ENCODE assay signal across 7 mouse cellular contexts in the genomic region with DNA sequence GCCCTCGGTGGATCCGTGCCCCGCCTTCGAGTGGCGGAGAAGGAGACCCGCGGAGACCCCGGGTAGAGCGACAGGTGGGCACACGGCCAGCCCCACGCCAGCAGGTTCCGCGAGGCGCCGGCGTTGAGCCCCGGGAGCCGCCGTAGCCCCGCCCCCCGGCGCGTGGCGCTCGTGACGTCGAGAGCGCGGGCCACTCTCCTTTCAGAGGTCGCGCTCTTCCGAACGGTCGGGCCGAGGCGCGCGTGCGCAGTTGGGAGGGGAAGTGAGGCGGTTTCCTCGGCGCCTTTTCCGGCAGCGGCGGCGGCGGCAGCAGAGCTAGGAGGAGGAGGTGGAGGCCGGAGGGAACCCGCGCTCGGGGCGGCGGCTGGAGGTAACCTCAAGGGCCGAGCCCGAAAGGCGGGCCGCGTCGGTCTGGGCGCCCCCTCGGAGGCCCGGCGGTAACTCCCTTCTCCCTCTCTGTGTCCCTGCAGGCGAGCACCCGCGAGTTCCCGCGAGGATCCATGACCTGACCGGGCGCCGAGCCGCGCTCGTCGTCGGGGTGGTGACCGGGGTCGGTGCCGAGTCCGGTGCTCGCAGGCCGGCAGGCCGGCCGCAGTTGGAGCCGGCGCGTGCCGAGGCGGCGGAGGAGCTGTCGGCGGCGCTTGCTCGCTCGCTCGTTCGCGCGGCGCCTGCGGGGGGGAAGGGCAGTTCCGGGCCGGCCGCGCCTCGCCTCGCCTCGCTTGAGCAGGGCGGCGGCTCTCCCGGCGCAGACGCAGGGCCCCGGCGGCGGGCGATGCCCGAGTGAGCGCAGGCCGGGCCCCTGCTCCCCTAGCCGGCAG. TPM values are rescaled to one million over a fixed set of nuclear protein-coding genes. Genes with fewer than 3 reads are reported as not detected.
DNase-seq lines count a peak whose midpoint lies in the region; ATAC-seq and TF ChIP-seq lines count a peak whose summit lies in the region.

A gene (plus strand): TSS at position 297 of the 818 bp plus-strand sequence.
A gene (minus strand): TSS at position 605 of the 818 bp plus-strand sequence.

- H3K4me1 ChIP-seq in embryonic facial prominence, embryonic 12.5 days = peaks cover 11% of the 10 kb centered on the region
- peaks cover 12% of the 10 kb centered on the region; the same call in 1 of the 2 replicates for H3K4me1 ChIP-seq in kidney, adult 2 months (ENCODE audit: control insufficient read depth, insufficient read depth, low read length)
- peaks cover 19% of the 10 kb centered on the region for H3K4me1 ChIP-seq in limb, embryonic 12.5 days (replicated peaks)
- peaks cover 31% of the 10 kb centered on the region for H3K4me1 ChIP-seq in midbrain, embryonic 15.5 days
- peaks cover 2% of the 10 kb centered on the region; the same call in 1 of the 2 replicates for H3K4me1 ChIP-seq in spleen, adult 2 months (ENCODE audit: control insufficient read depth, insufficient read depth, insufficient read length)

- under 1% methylated on average over 86 of the region's 121 CpGs for WGBS in embryonic facial prominence, embryonic 12.5 days
- WGBS in kidney, adult 2 months = under 1% methylated on average over 119 of the region's 121 CpGs
- WGBS in limb, embryonic 12.5 days = under 1% methylated on average over 103 of the region's 121 CpGs
- WGBS in midbrain, embryonic 15.5 days = under 1% methylated on average over 96 of the region's 121 CpGs
- under 1% methylated on average over 113 of the region's 121 CpGs for WGBS in spleen, adult 2 months

- DNase-seq in adrenal gland, postnatal 25 days = peak; percentile 100
- DNase-seq in heart, adult 18-20 months = peak; percentile 98 to 99
- DNase-seq in kidney, adult 2 months = peak; percentile 98
- DNase-seq in spleen, adult 2 months (ENCODE audit: low read depth in 1 of 2, low spot score in 2 of 2) = peak; percentile 94 to 99

- peak within 1 kb of the TSS; percentile 99 for H3K9ac ChIP-seq in embryonic facial prominence, embryonic 12.5 days
- peak within 1 kb of the TSS; percentile 98 for H3K9ac ChIP-seq in limb, embryonic 12.5 days (replicated peaks)
- peak within 1 kb of the TSS; percentile 89 for H3K9ac ChIP-seq in midbrain, embryonic 15.5 days

- no peaks in the 10 kb centered on the region for H3K36me3 ChIP-seq in embryonic facial prominence, embryonic 12.5 days
- no peaks in the 10 kb centered on the region for H3K36me3 ChIP-seq in kidney, adult 2 months (ENCODE audit: control insufficient read depth, insufficient read depth, low read length)
- H3K36me3 ChIP-seq in limb, embryonic 12.5 days = peaks cover 15% of the 10 kb centered on the region; the same call in 1 of the 2 replicates
- H3K36me3 ChIP-seq in midbrain, embryonic 15.5 days (replicated peaks) = no peaks in the 10 kb centered on the region
- H3K36me3 ChIP-seq in spleen, adult 2 months (ENCODE audit: control insufficient read depth, insufficient read depth, low read length) = peaks cover 9% of the 10 kb centered on the region

- peak within 1 kb of the TSS; percentile 88 for H3K4me2 ChIP-seq in embryonic facial prominence, embryonic 12.5 days (replicated peaks)
- H3K4me2 ChIP-seq in limb, embryonic 12.5 days = peak within 1 kb of the TSS; percentile 92
- peak within 1 kb of the TSS; percentile 89 for H3K4me2 ChIP-seq in midbrain, embryonic 15.5 days

- TF ChIP-seq CTCF in kidney, adult 2 months (conservative IDR thresholded peaks at IDR 0.05; ENCODE audit: insufficient read depth, insufficient read length, low read depth, low read length) = no peak
- no peak for TF ChIP-seq CTCF in spleen, adult 2 months (IDR thresholded peaks at IDR 0.05; ENCODE audit: extremely low read depth, insufficient read depth, insufficient read length, insufficient replicate concordance)

- H3K27me3 ChIP-seq in embryonic facial prominence, embryonic 12.5 days = no peaks in the 10 kb centered on the region
- no peaks in the 10 kb centered on the region for H3K27me3 ChIP-seq in kidney, adult 2 months (replicated peaks; ENCODE audit: control insufficient read depth, insufficient read depth, low read length)
- no peaks in the 10 kb centered on the region for H3K27me3 ChIP-seq in limb, embryonic 12.5 days
- no peaks in the 10 kb centered on the region for H3K27me3 ChIP-seq in midbrain, embryonic 15.5 days (replicated peaks)
- H3K27me3 ChIP-seq in spleen, adult 2 months (ENCODE audit: control insufficient read depth, insufficient read depth, low read length) = no peaks in the 10 kb centered on the region

- ATAC-seq in embryonic facial prominence, embryonic 12.5 days (ENCODE audit: insufficient number of reproducible peaks, insufficient read depth, low FRiP score, low TSS enrichment) = peak; percentile 89
- ATAC-seq in limb, embryonic 12.5 days (ENCODE audit: insufficient number of reproducible peaks, insufficient read depth, low FRiP score, low TSS enrichment, low read depth) = peak; percentile 89
- ATAC-seq in midbrain, embryonic 15.5 days (replicated peaks) = peak; percentile 95

- peak; percentile 54 for TF ChIP-seq POLR2A in kidney, adult 2 months (IDR thresholded peaks at IDR 0.05; ENCODE audit: low read depth, low read length)
- TF ChIP-seq POLR2A in spleen, adult 2 months (IDR thresholded peaks at IDR 0.05; ENCODE audit: low read depth, low read length) = peak; percentile 80

- H3K9me3 ChIP-seq in embryonic facial prominence, embryonic 12.5 days = no peaks in the 10 kb centered on the region
- no peaks in the 10 kb centered on the region for H3K9me3 ChIP-seq in limb, embryonic 12.5 days
- no peaks in the 10 kb centered on the region for H3K9me3 ChIP-seq in midbrain, embryonic 15.5 days

- H3K4me3 ChIP-seq in embryonic facial prominence, embryonic 12.5 days = peak within 1 kb of the TSS; percentile 98
- H3K4me3 ChIP-seq in kidney, adult 2 months (ENCODE audit: insufficient read depth, low read depth, low read length) = peak within 1 kb of the TSS; percentile 99
- H3K4me3 ChIP-seq in limb, embryonic 12.5 days (replicated peaks) = peak within 1 kb of the TSS; percentile 100
- peak within 1 kb of the TSS; percentile 92 for H3K4me3 ChIP-seq in midbrain, embryonic 15.5 days
- peak within 1 kb of the TSS; percentile 91 for H3K4me3 ChIP-seq in spleen, adult 2 months (ENCODE audit: extremely low read depth, insufficient read depth, insufficient read length)

- peak within 1 kb of the TSS; percentile 95 for H3K27ac ChIP-seq in embryonic facial prominence, embryonic 12.5 days
- H3K27ac ChIP-seq in kidney, adult 2 months (ENCODE audit: insufficient read depth, low read depth, low read length) = peak within 1 kb of the TSS; percentile 99
- peak within 1 kb of the TSS; percentile 95 for H3K27ac ChIP-seq in limb, embryonic 12.5 days
- peak within 1 kb of the TSS; percentile 91 for H3K27ac ChIP-seq in midbrain, embryonic 15.5 days
- peak within 1 kb of the TSS; percentile 99 for H3K27ac ChIP-seq in spleen, adult 2 months (ENCODE audit: insufficient read depth, low read length)

RNA-seq across cellular contexts. Expression of the first gene that starts in this region (rescaled TPM):
- total RNA-seq in adrenal gland, postnatal 25 days (2021) = 112 and 118 TPM in 2 replicates
- polyA plus RNA-seq in embryonic facial prominence, embryonic 12.5 days (2016; fragmentation: Nextera tagmentation; extraction: Ambion mirVana) = 68.5 and 72.2 TPM in 2 replicates
- 10 to 100 TPM; 36.6 to 38.1 TPM for total RNA-seq in heart, adult 18-20 months (2021)
- 90.7 and 95.6 TPM in 2 replicates for polyA plus RNA-seq in kidney, adult 2 months (2012; rRNA removed)
- 65.3 and 66.1 TPM in 2 replicates for polyA plus RNA-seq in limb, embryonic 12.5 days (2016; fragmentation: Nextera tagmentation; extraction: Ambion mirVana)
- polyA plus RNA-seq in midbrain, embryonic 15.5 days (2015; fragmentation: Nextera tagmentation; extraction: Ambion mirVana) = 25.9 and 27.3 TPM in 2 replicates
- 182 and 253 TPM in 2 replicates for polyA plus RNA-seq in spleen, adult 2 months (2012; rRNA removed)

RNA-seq across cellular contexts. Expression of the second gene that starts in this region (rescaled TPM):
- total RNA-seq in adrenal gland, postnatal 25 days (2021) = 1.5 TPM in 1 of 2 replicates, not detected in the other
- polyA plus RNA-seq in embryonic facial prominence, embryonic 12.5 days (2016; fragmentation: Nextera tagmentation; extraction: Ambion mirVana) = 2.4 and 3.7 TPM in 2 replicates
- total RNA-seq in heart, adult 18-20 months (2021) = under 1 TPM; 0.49 to 0.77 TPM
- polyA plus RNA-seq in kidney, adult 2 months (2012; rRNA removed) = 0.94 and 1.4 TPM in 2 replicates
- polyA plus RNA-seq in limb, embryonic 12.5 days (2016; fragmentation: Nextera tagmentation; extraction: Ambion mirVana) = 1.7 and 2.0 TPM in 2 replicates
- polyA plus RNA-seq in midbrain, embryonic 15.5 days (2015; fragmentation: Nextera tagmentation; extraction: Ambion mirVana) = 0.63 and 1.0 TPM in 2 replicates
- 3.0 and 5.6 TPM in 2 replicates for polyA plus RNA-seq in spleen, adult 2 months (2012; rRNA removed)

Comparison
In these comparisons a context has a peak if more than half of its experiments do, and no peak if none do; other contexts are left out.
1. Peak in every context shown above with its lines: DNase-seq, ATAC-seq, H3K4me3 ChIP-seq and H3K27ac ChIP-seq.